Mouse (Mus musculus) left cerebral cortex, postnatal 10 days (tissue): ENCODE results near the gene Rnaseh2c. TPM values are rescaled to one million over a fixed set of nuclear protein-coding genes. Genes with fewer than 3 reads are reported as not detected.

Experiments used
- DNase-seq, 2 experiments: peaks; one replicate each; pipeline ENCODE4 v3.0.0; 2021 to 2022; ENCODE audit warnings: low spot score in 2 of 2, mixed read lengths in 1 of 2; ENCODE audit errors: extremely low spot score in 1 of 2
- intact Hi-C: fragments of 180-260 bp; cut with DNase I; formaldehyde crosslinking; loops from one replicate; pipeline ENCODE4 v1.15.1; 2025
- total RNA-seq, 2 experiments: library from RNA; stranded (reverse); gene quantifications; 2 replicates each; pipeline ENCODE4 v1.2.3; 2021

The Rnaseh2c gene
- total RNA-seq = 10 to 100 TPM; 68.2 to 71.7 TPM

GRCm38 (mm10) chr19:5601752-5602541, at the start of gene Rnaseh2c:
Gene Rnaseh2c (plus strand): TSS chr19:5601873.
- DNase-seq = peak; percentile 75 to 82
- intact Hi-C loops = loop anchor here (5.0 kb wide), 1 partner anchor 35 kb away; the partner anchor contains the start of gene Rela

- intact Hi-C loops = no loop called here
- no peak for DNase-seq
Measured at GRCm38 (mm10) chr19:5553802-5554201, 47.9 kb upstream of the Rnaseh2c start.

GRCm38 (mm10) chr19:5554212-5554611, 47.5 kb upstream of the Rnaseh2c start:
- intact Hi-C loops = no loop called here
- no peak for DNase-seq

- DNase-seq = no peak
- intact Hi-C loops = no loop called here
Measured at GRCm38 (mm10) chr19:5558169-5558568, 43.5 kb upstream of the Rnaseh2c start.

- DNase-seq = no peak
- intact Hi-C loops = no loop called here
Measured at GRCm38 (mm10) chr19:5558770-5559169, 42.9 kb upstream of the Rnaseh2c start.

- DNase-seq = no peak
- intact Hi-C loops = no loop called here
Measured at GRCm38 (mm10) chr19:5559229-5559628, 42.4 kb upstream of the Rnaseh2c start.

- DNase-seq = no peak
Measured at GRCm38 (mm10) chr19:5559631-5560456, 41.8 kb upstream of the Rnaseh2c start.

GRCm38 (mm10) chr19:5560457-5561041, 41.1 kb upstream of the Rnaseh2c start, which contains the start of gene Ovol1:
Gene Ovol1 (minus strand): TSS chr19:5560646.
- DNase-seq = no peak
- intact Hi-C loops = no loop called here

More at GRCm38 (mm10) chr19:5559631-5560456, 41.8 kb upstream of the Rnaseh2c start:
- intact Hi-C loops = no loop called here

GRCm38 (mm10) chr19:5561252-5561790, 40.4 kb upstream of the Rnaseh2c start:
- intact Hi-C loops = no loop called here
- no peak for DNase-seq

GRCm38 (mm10) chr19:5561886-5562285, 39.8 kb upstream of the Rnaseh2c start:
- intact Hi-C loops = no loop called here
- no peak for DNase-seq

GRCm38 (mm10) chr19:5562776-5563175, 38.9 kb upstream of the Rnaseh2c start:
- DNase-seq = no peak
- intact Hi-C loops = no loop called here

- intact Hi-C loops = no loop called here
Measured at GRCm38 (mm10) chr19:5566316-5566715, 35.4 kb upstream of the Rnaseh2c start.

GRCm38 (mm10) chr19:5567180-5567533, 34.5 kb upstream of the Rnaseh2c start:
- intact Hi-C loops = no loop called here
- DNase-seq = no peak

More at GRCm38 (mm10) chr19:5566316-5566715, 35.4 kb upstream of the Rnaseh2c start:
- DNase-seq = peak in 1 of 2 experiments; percentile 31

- intact Hi-C loops = loop anchor here (2.0 kb wide), 1 partner anchor 39 kb away; no protein-coding TSS in a partner anchor
Measured at GRCm38 (mm10) chr19:5567534-5568469, 33.9 kb upstream of the Rnaseh2c start, which contains the start of gene Ap5b1. Gene Ap5b1 (plus strand): TSS chr19:5568025.

GRCm38 (mm10) chr19:5568470-5569140, 33.1 kb upstream of the Rnaseh2c start:
- intact Hi-C loops = loop anchor here (2.0 kb wide), 1 partner anchor 40 kb away; no protein-coding TSS in a partner anchor
- peak; percentile 74 to 90 for DNase-seq

More at GRCm38 (mm10) chr19:5567534-5568469, 33.9 kb upstream of the Rnaseh2c start, which contains the start of gene Ap5b1:
- DNase-seq = peak; percentile 77 to 91

GRCm38 (mm10) chr19:5569521-5569920, 32.2 kb upstream of the Rnaseh2c start:
- DNase-seq = no peak
- intact Hi-C loops = loop anchor here (2.0 kb wide), 1 partner anchor 41 kb away; no protein-coding TSS in a partner anchor
